Mouse (Mus musculus): ENCODE measurements around the gene Rxrb. TPM values are rescaled to one million over a fixed set of nuclear protein-coding genes. Genes with fewer than 3 reads are reported as not detected.
A peak's percentile ranks its signal among the peaks of the same experiment; 100 is the strongest.

Gene Rxrb
- total RNA-seq, 2 experiments from 2014 or later: 34.9 to 37.0 TPM

- peak; percentile 88 for DNase-seq (ENCODE audit: low spot score)
These were observed 8.2 kb downstream of the Rxrb start for GRCm38 (mm10) chr17:34039562-34040450.

- DNase-seq (ENCODE audit: low spot score): no peak
These were observed 14.3 kb downstream of the Rxrb start for GRCm38 (mm10) chr17:34045941-34046340.

GRCm38 (mm10) chr17:34047404-34048050 is 15.9 kb downstream of the Rxrb start:
- DNase-seq (ENCODE audit: low spot score): no peak

GRCm38 (mm10) chr17:34057224-34057623 is 25.6 kb downstream of the Rxrb start:
- no peak for DNase-seq (ENCODE audit: low spot score)

GRCm38 (mm10) chr17:34068864-34069263 is 37.3 kb downstream of the Rxrb start:
- no peak for DNase-seq (ENCODE audit: low spot score)

GRCm38 (mm10) chr17:34072091-34072490 is 40.5 kb downstream of the Rxrb start:
- no peak for DNase-seq (ENCODE audit: low spot score)

- DNase-seq (ENCODE audit: low spot score): peak; percentile 70
These were observed 43.7 kb downstream of the Rxrb start for GRCm38 (mm10) chr17:34075271-34075670.

- peak; percentile 70 for DNase-seq (ENCODE audit: low spot score)
These were observed 45.9 kb downstream of the Rxrb start for GRCm38 (mm10) chr17:34077549-34077948.

- no peak for DNase-seq (ENCODE audit: low spot score)
These were observed 46.5 kb downstream of the Rxrb start for GRCm38 (mm10) chr17:34078148-34078547.

- no peak for DNase-seq (ENCODE audit: low spot score)
These were observed 47.4 kb downstream of the Rxrb start for GRCm38 (mm10) chr17:34079002-34079401.

- DNase-seq (ENCODE audit: low spot score): peak; percentile 45
These were observed 48.0 kb downstream of the Rxrb start for GRCm38 (mm10) chr17:34079621-34080020.

- DNase-seq (ENCODE audit: low spot score): no peak
These were observed 51.5 kb downstream of the Rxrb start for GRCm38 (mm10) chr17:34083104-34083503.

GRCm38 (mm10) chr17:34087386-34087785 is 55.8 kb downstream of the Rxrb start:
- DNase-seq (ENCODE audit: low spot score): no peak

Small RNA genes lying within 50 kb of the gene (microRNA-seq; reads per million reads assigned to microRNA genes)
- gene Mir219a-1: not detected
- gene Mir219c: not detected

Other genes with a start within 250 kb of the Rxrb start
- 1 to 10 TPM; 4.3 to 6.6 TPM for gene Angptl4, start 250.0 kb upstream of the Rxrb start, total RNA-seq (2021)
- 10 to 100 TPM; 13.4 to 16.6 TPM for gene Kank3, start 221.3 kb upstream of the Rxrb start, total RNA-seq (2021)
- 100 to 1,000 TPM; 586 to 627 TPM for gene Rps28, start 207.2 kb upstream of the Rxrb start, total RNA-seq (2021)
- 100 to 1,000 TPM; 375 to 377 TPM for gene Ndufa7, start 207.2 kb upstream of the Rxrb start, total RNA-seq (2021)
- 10 to 100 TPM; 14.8 to 15.2 TPM for gene Cd320, start 188.7 kb upstream of the Rxrb start, total RNA-seq (2021)
- gene Gm7029, start 158.0 kb upstream of the Rxrb start, total RNA-seq (2021): not detected
- gene Kifc1, start 141.2 kb upstream of the Rxrb start, total RNA-seq (2021): under 1 TPM in 1 of 2 experiments, not detected in 1; 0.34 TPM
- gene Platr17, start 126.7 kb upstream of the Rxrb start, total RNA-seq (2021): not detected
- gene Daxx, start 122.4 kb upstream of the Rxrb start, total RNA-seq (2021): 10 to 100 TPM; 12.0 to 13.7 TPM
- 10 to 100 TPM; 30.2 to 31.7 TPM for gene Tapbp, start 115.9 kb upstream of the Rxrb start, total RNA-seq (2021)
- gene Zbtb22, start 115.9 kb upstream of the Rxrb start, total RNA-seq (2021): 10 to 100 TPM; 14.2 to 16.4 TPM
- gene Rgl2, start 102.3 kb upstream of the Rxrb start, total RNA-seq (2021): 10 to 100 TPM; 26.4 to 31.9 TPM
- gene Pfdn6, start 91.5 kb upstream of the Rxrb start, total RNA-seq (2021): 10 to 100 TPM; 64.8 to 68.8 TPM
- 1 to 10 TPM; 8.7 to 8.8 TPM for gene Wdr46, start 91.2 kb upstream of the Rxrb start, total RNA-seq (2021)
- 1 to 10 TPM; 1.5 to 1.7 TPM for gene B3galt4, start 80.3 kb upstream of the Rxrb start, total RNA-seq (2021)
- gene Vps52, start 76.0 kb upstream of the Rxrb start, total RNA-seq (2021): 10 to 100 TPM; 29.6 to 33.5 TPM
- 100 to 1,000 TPM; 367 to 381 TPM for gene Rps18, start 75.8 kb upstream of the Rxrb start, total RNA-seq (2021)
- gene H2-K1, start 31.5 kb upstream of the Rxrb start, total RNA-seq (2021): 10 to 100 TPM; 47.2 to 57.7 TPM
- gene Ring1, start 7.1 kb upstream of the Rxrb start, total RNA-seq (2021): 10 to 100 TPM; 12.5 to 13.5 TPM
- 10 to 100 TPM; 80.3 to 82.1 TPM for gene H2-Ke6, start 3.8 kb upstream of the Rxrb start, total RNA-seq (2021)
- 10 to 100 TPM; 41.0 to 50.2 TPM for gene Slc39a7, start 130 bp upstream of the Rxrb start, total RNA-seq (2021)
- 1 to 10 TPM; 2.9 TPM for gene Col11a2, start 7.6 kb downstream of the Rxrb start, total RNA-seq (2021)
- not detected for gene H2-Oa, start 60.5 kb downstream of the Rxrb start, total RNA-seq (2021)
- 1 to 10 TPM; 2.6 to 3.2 TPM for gene H2-DMa, start 87.7 kb downstream of the Rxrb start, total RNA-seq (2021)
- 10 to 100 TPM; 71.6 to 77.3 TPM for gene Brd2, start 90.8 kb downstream of the Rxrb start, total RNA-seq (2021)
- gene H2-DMb2, start 111.5 kb downstream of the Rxrb start, total RNA-seq (2021): under 1 TPM; 0.17 to 0.53 TPM
- gene H2-DMb1, start 121.3 kb downstream of the Rxrb start, total RNA-seq (2021): under 1 TPM; 0.16 to 0.78 TPM
- 1 to 10 TPM in 1 of 2 experiments, under 1 TPM in 1; 0.98 to 3.6 TPM for gene Tap1, start 155.7 kb downstream of the Rxrb start, total RNA-seq (2021)
- gene Psmb9, start 156.0 kb downstream of the Rxrb start, total RNA-seq (2021): 1 to 10 TPM in 1 of 2 experiments, under 1 TPM in 1; 0.73 to 3.8 TPM
- 1 to 10 TPM; 3.2 to 6.7 TPM for gene Psmb8, start 165.9 kb downstream of the Rxrb start, total RNA-seq (2021)
- gene Tap2, start 171.7 kb downstream of the Rxrb start, total RNA-seq (2021): 1 to 10 TPM; 4.1 to 6.6 TPM
- under 1 TPM; 0.14 to 0.33 TPM for gene H2-Ob, start 207.1 kb downstream of the Rxrb start, total RNA-seq (2021)
- 1 to 10 TPM; 3.0 to 4.8 TPM for gene H2-Ab1, start 225.9 kb downstream of the Rxrb start, total RNA-seq (2021)

All from gastrocnemius, adult 18-20 months (tissue).